Mouse (Mus musculus) erythroblast, embryonic 14.5 days (primary cell): ENCODE results near the gene Vps41.

Source experiments
- GATA1 ChIP-seq: IDR thresholded peaks from 2 replicates; pipeline ENCODE4 v1.6.1; 2012; ENCODE audit warnings: low read length, inconsistent platforms, mixed read lengths
- TAL1 ChIP-seq: IDR thresholded peaks from 3 replicates; pipeline ENCODE4 v1.6.1; 2012; ENCODE audit warnings: low read length, inconsistent platforms, mixed read lengths

GRCm38 (mm10) chr13:18744266-18744652 is 27.2 kb downstream of the Vps41 start:
- TF ChIP-seq GATA1 (no peak), TAL1 (no peak)
